Mouse (Mus musculus) erythroblast, embryonic 14.5 days (primary cell): ENCODE data around the gene Rgs10. TPM values are rescaled to one million over a fixed set of nuclear protein-coding genes. Genes with fewer than 3 reads are reported as not detected.

Experiments
- H3K27me3 ChIP-seq: 2 replicates; pipeline ENCODE4 v1.6.1; 2012; ENCODE audit warnings: inconsistent platforms; ENCODE audit not compliant: control insufficient read depth
- H3K36me3 ChIP-seq: 2 replicates; pipeline ENCODE4 v1.6.1; 2012; ENCODE audit warnings: mild to moderate bottlenecking, inconsistent platforms; ENCODE audit not compliant: control insufficient read depth
- H3K4me1 ChIP-seq: 2 replicates; pipeline ENCODE4 v1.6.1; 2012; ENCODE audit warnings: inconsistent platforms; ENCODE audit not compliant: control insufficient read depth
- H3K4me3 ChIP-seq: replicated peaks from 2 replicates; pipeline ENCODE3; 2012; ENCODE audit warnings: moderate library complexity, mild to moderate bottlenecking, inconsistent platforms
- H3K9me3 ChIP-seq: 2 replicates; pipeline ENCODE4 v1.6.1; 2012; ENCODE audit warnings: low read length, inconsistent platforms, mixed read lengths; ENCODE audit not compliant: control insufficient read depth
- GATA1 ChIP-seq: IDR thresholded peaks from 2 replicates; pipeline ENCODE4 v1.6.1; 2012; ENCODE audit warnings: low read length, inconsistent platforms, mixed read lengths
- TAL1 ChIP-seq: IDR thresholded peaks from 3 replicates; pipeline ENCODE4 v1.6.1; 2012; ENCODE audit warnings: low read length, inconsistent platforms, mixed read lengths
- polyA plus RNA-seq: library from polyadenylated mRNA; stranded (reverse); fragments of >175 nt; gene quantifications from 2 replicates; pipeline ENCODE4 v1.2.3, GENCODE M21; 2012

Rgs10 gene
- polyA plus RNA-seq, 1 experiment, result 4.1 TPM

- no peak overlapping the region for H3K4me3 ChIP-seq
- peaks cover 50% of the 10 kb centered on the region for H3K36me3 ChIP-seq
- peaks cover 8% of the 10 kb centered on the region for H3K9me3 ChIP-seq
- H3K4me1 ChIP-seq, result peaks cover 68% of the 10 kb centered on the region
- TF ChIP-seq GATA1 (no peak), TAL1 (no peak)
- no peaks in the 10 kb centered on the region for H3K27me3 ChIP-seq
Observed at GRCm38 (mm10) chr7:128397066-128397465, 21.5 kb downstream of the Rgs10 start.

- H3K9me3 ChIP-seq, result no peaks in the 10 kb centered on the region
- peaks cover 39% of the 10 kb centered on the region for H3K36me3 ChIP-seq
- H3K4me1 ChIP-seq, result peaks cover 76% of the 10 kb centered on the region
- no peaks in the 10 kb centered on the region for H3K27me3 ChIP-seq
- TF ChIP-seq GATA1 (no peak), TAL1 (no peak)
- H3K4me3 ChIP-seq, result no peak overlapping the region
Observed at GRCm38 (mm10) chr7:128393756-128394155, 24.8 kb downstream of the Rgs10 start.

- Histone ChIP-seq H3K4me1 (peaks cover 71% of the 10 kb centered on the region), H3K9me3 (no peaks in the 10 kb centered on the region), H3K4me3 (no peak overlapping the region), H3K27me3 (no peaks in the 10 kb centered on the region), H3K36me3 (peaks cover 40% of the 10 kb centered on the region)
- TF ChIP-seq TAL1 (no peak), GATA1 (no peak)
Observed at GRCm38 (mm10) chr7:128392972-128393314, 25.6 kb downstream of the Rgs10 start.

GRCm38 (mm10) chr7:128392071-128392971 lies 26.2 kb downstream of the Rgs10 start:
- Histone ChIP-seq H3K4me1 (peaks cover 65% of the 10 kb centered on the region), H3K9me3 (no peaks in the 10 kb centered on the region), H3K4me3 (no peak overlapping the region), H3K27me3 (no peaks in the 10 kb centered on the region), H3K36me3 (peaks cover 37% of the 10 kb centered on the region)
- TF ChIP-seq TAL1, result no peak
- TF ChIP-seq GATA1, result no peak

GRCm38 (mm10) chr7:128391267-128392057 lies 27.1 kb downstream of the Rgs10 start:
- no peak for TF ChIP-seq GATA1
- TF ChIP-seq TAL1, result no peak
- no peak overlapping the region for H3K4me3 ChIP-seq
- H3K36me3 ChIP-seq, result peaks cover 35% of the 10 kb centered on the region
- peaks cover 60% of the 10 kb centered on the region for H3K4me1 ChIP-seq
- H3K27me3 ChIP-seq, result no peaks in the 10 kb centered on the region
- H3K9me3 ChIP-seq, result no peaks in the 10 kb centered on the region

- Histone ChIP-seq H3K27me3 (no peaks in the 10 kb centered on the region), H3K9me3 (no peaks in the 10 kb centered on the region), H3K4me1 (peaks cover 55% of the 10 kb centered on the region), H3K36me3 (peaks cover 36% of the 10 kb centered on the region), H3K4me3 (no peak overlapping the region)
- TF ChIP-seq GATA1 (no peak), TAL1 (no peak)
Observed at GRCm38 (mm10) chr7:128388968-128389367, 29.6 kb downstream of the Rgs10 start.

GRCm38 (mm10) chr7:128383726-128384463 lies 34.7 kb downstream of the Rgs10 start:
- no peaks in the 10 kb centered on the region for H3K27me3 ChIP-seq
- H3K4me3 ChIP-seq, result no peak overlapping the region
- H3K4me1 ChIP-seq, result peaks cover 26% of the 10 kb centered on the region
- peaks cover 43% of the 10 kb centered on the region for H3K36me3 ChIP-seq
- H3K9me3 ChIP-seq, result no peaks in the 10 kb centered on the region
- TF ChIP-seq GATA1, result no peak
- no peak for TF ChIP-seq TAL1

GRCm38 (mm10) chr7:128383189-128383725 lies 35.3 kb downstream of the Rgs10 start:
- no peak overlapping the region for H3K4me3 ChIP-seq
- H3K9me3 ChIP-seq, result no peaks in the 10 kb centered on the region
- peaks cover 37% of the 10 kb centered on the region for H3K36me3 ChIP-seq
- peaks cover 21% of the 10 kb centered on the region for H3K4me1 ChIP-seq
- TF ChIP-seq GATA1 (no peak), TAL1 (no peak)
- no peaks in the 10 kb centered on the region for H3K27me3 ChIP-seq
